29 mouse cellular contexts compared by ENCODE assay signal in genomic region chr1:134285458-134286120, GRCm38 (mm10). TPM values are rescaled to one million over a fixed set of nuclear protein-coding genes. Genes with fewer than 3 reads are reported as not detected.
DNase-seq lines count a peak whose midpoint lies in the region; ATAC-seq and TF ChIP-seq lines count a peak whose summit lies in the region.
"Had no signal": no experiment of that assay in that cellular context is flagged by ENCODE, and none has a peak within 500 bp of the region (broad histone marks: within the 10 kb centered on the region; RNA-seq: fewer than 3 reads in every experiment).

No protein-coding gene starts in this region.

- no peaks in the 10 kb centered on the region for H3K9me3 ChIP-seq in heart, embryonic 10.5 days
- no peaks in the 10 kb centered on the region for H3K9me3 ChIP-seq in embryonic facial prominence, embryonic 10.5 days
- H3K9me3 ChIP-seq: embryonic facial prominence, embryonic 12.5 days; heart, embryonic 12.5 days; heart, embryonic 15.5 days; hindbrain, embryonic 15.5 days had no signal

- TF ChIP-seq POLR2A in myocyte (IDR thresholded peaks at IDR 0.05; ENCODE audit: insufficient read length, low read depth) = no peak

- no peaks in the 10 kb centered on the region for H3K36me3 ChIP-seq in heart, embryonic 10.5 days
- H3K36me3 ChIP-seq in embryonic facial prominence, embryonic 10.5 days (replicated peaks) = no peaks in the 10 kb centered on the region
- H3K36me3 ChIP-seq in myocyte (ENCODE audit: control insufficient read depth, insufficient read depth) = no peaks in the 10 kb centered on the region
- H3K36me3 ChIP-seq: embryonic facial prominence, embryonic 12.5 days; heart, embryonic 12.5 days; heart, embryonic 15.5 days; hindbrain, embryonic 15.5 days had no signal

- H3K79me2 ChIP-seq in myocyte (ENCODE audit: control insufficient read depth, insufficient read depth) = no peaks in the 10 kb centered on the region

- ATAC-seq in inflammation-experienced regulatory T-cells, adult 6 months = no peak
- ATAC-seq: CD4-positive, CD25-positive, alpha-beta regulatory T cell, adult 4 months; forebrain, embryonic 14.5 days; forebrain, postnatal 0 days; intestine, embryonic 16.5 days; Patski had no signal

- H3K4me1 ChIP-seq in heart, embryonic 10.5 days = peaks cover 41% of the 10 kb centered on the region
- H3K4me1 ChIP-seq in embryonic facial prominence, embryonic 10.5 days = peaks cover 41% of the 10 kb centered on the region

- 50% methylated on average over 10 of the region's 10 CpGs for WGBS in heart, embryonic 10.5 days
- 53% methylated on average over 10 of the region's 10 CpGs for WGBS in embryonic facial prominence, embryonic 10.5 days

- no peak overlapping the region for H3K4me3 ChIP-seq in heart, embryonic 10.5 days
- H3K4me3 ChIP-seq in embryonic facial prominence, embryonic 10.5 days = no peak overlapping the region
- H3K4me3 ChIP-seq in myocyte = no peak overlapping the region
- H3K4me3 ChIP-seq: embryonic facial prominence, embryonic 12.5 days; erythroblast, embryonic 14.5 days; gastrocnemius, adult 2 months; heart, embryonic 12.5 days; heart, embryonic 15.5 days; hindbrain, embryonic 15.5 days had no signal

- peak overlapping the region; percentile 47; the same call in 1 of the 2 replicates for H3K27ac ChIP-seq in heart, embryonic 10.5 days
- H3K27ac ChIP-seq in embryonic facial prominence, embryonic 10.5 days (replicated peaks) = peak overlapping the region; percentile 51; the same call in 1 of the 2 replicates
- H3K27ac ChIP-seq: embryonic facial prominence, embryonic 12.5 days; gastrocnemius, adult 2 months; heart, embryonic 15.5 days; hindbrain, embryonic 15.5 days had no signal

- DNase-seq in heart, embryonic 10.5 days (ENCODE audit: low spot score) = no peak
- DNase-seq in heart, postnatal 4 days = no peak
- DNase-seq in A20 (ENCODE audit: low read depth, low spot score) = peak; percentile 36
- no peak for DNase-seq in embryonic facial prominence, embryonic 10.5 days (ENCODE audit: low spot score)
- DNase-seq in MN1 (ENCODE audit: low spot score) = no peak
- DNase-seq: adrenal gland, postnatal 10 days; adrenal gland, postnatal 36 days; cerebellum, adult 18-20 months; cerebellum, adult 9-10 months; cerebellum, postnatal 14 days; forebrain, postnatal 0 days; gastrocnemius, adult 2 months; gastrocnemius, postnatal 14 days; heart, adult 11 months; heart, postnatal 10 days; heart, postnatal 36 days had no signal

- no peak overlapping the region for H3ac ChIP-seq in myocyte (ENCODE audit: control insufficient read depth, insufficient read length)

- H3K4me2 ChIP-seq in myocyte (ENCODE audit: low read depth) = peak overlapping the region; percentile 33
- H3K4me2 ChIP-seq: embryonic facial prominence, embryonic 12.5 days; heart, embryonic 12.5 days; heart, embryonic 15.5 days; hindbrain, embryonic 15.5 days had no signal

- H3K27me3 ChIP-seq in heart, embryonic 10.5 days (ENCODE audit: insufficient read depth, poor library complexity, severe bottlenecking) = 0 out of 2 replicates have a peak, but pooled peaks cover 8% of the 10 kb centered on the region
- H3K27me3 ChIP-seq in embryonic facial prominence, embryonic 10.5 days (replicated peaks; ENCODE audit: low read depth, poor library complexity, severe bottlenecking) = peaks cover 13% of the 10 kb centered on the region; the same call in 1 of the 2 replicates
- H3K27me3 ChIP-seq in myocyte (ENCODE audit: control insufficient read depth, insufficient read depth, insufficient read length) = no peaks in the 10 kb centered on the region
- H3K27me3 ChIP-seq: heart, embryonic 12.5 days; heart, embryonic 15.5 days; hindbrain, embryonic 15.5 days; Patski had no signal

TF ChIP-seq in myocyte, 11 proteins besides CTCF, POLR2A, EP300 and RAD21:
- TF ChIP-seq MYOG (IDR thresholded peaks at IDR 0.05; ENCODE audit: control insufficient read depth in 1 of 3, insufficient read depth in 1 of 3, insufficient read length in 2 of 3, low read depth in 2 of 3) (peak in 2 of 3 experiments; percentile 2 to 29), MYOD1 (IDR thresholded peaks at IDR 0.05; ENCODE audit: control insufficient read depth in 1 of 3, insufficient read length in 2 of 3, low read depth in 2 of 3) (peak in 2 of 3 experiments; percentile 94 to 95), SRF (IDR thresholded peaks at IDR 0.05; ENCODE audit: control insufficient read depth, insufficient read length, low read depth) (no peak)

RNA-seq across cellular contexts. Expression of gene Myog, which starts 4.2 kb away (rescaled TPM):
- 0.86 and 2.3 TPM in 2 replicates for polyA plus RNA-seq in heart, embryonic 10.5 days (2016; fragmentation: Nextera tagmentation; extraction: Ambion mirVana)
- under 1 TPM; 0.48 to 0.52 TPM for total RNA-seq in heart, postnatal 4 days (2021)
- polyA plus RNA-seq in embryonic facial prominence, embryonic 10.5 days (2016; fragmentation: Nextera tagmentation; extraction: Ambion mirVana) = 0.62 and 3.1 TPM in 2 replicates
- 1,426 TPM for polyA plus RNA-seq in myocyte (2012; fragmentation: generic; extraction: Trizol)
- polyA plus RNA-seq in inflammation-experienced regulatory T-cells, adult 6 months (2017; shearing (Covaris generic)) = not detected
- total RNA-seq: adrenal gland, adult 18-20 months; adrenal gland, postnatal 36 days; heart, adult 8-10 months; heart, postnatal 10 days; heart, postnatal 36 days had no signal
- polyA plus RNA-seq: CD4-positive, CD25-positive, alpha-beta regulatory T cell, adult 4 months; erythroblast, embryonic 14.5 days; forebrain, embryonic 14.5 days; hindbrain, embryonic 15.5 days; Patski had no signal

RNA-seq across cellular contexts. Expression of gene Ppfia4, which starts 47.1 kb away (rescaled TPM):
- 8.5 and 16.0 TPM in 2 replicates for polyA plus RNA-seq in heart, embryonic 10.5 days (2016; fragmentation: Nextera tagmentation; extraction: Ambion mirVana)
- 1 to 10 TPM; 7.3 to 9.2 TPM for total RNA-seq in heart, postnatal 4 days (2021)
- polyA plus RNA-seq in embryonic facial prominence, embryonic 10.5 days (2016; fragmentation: Nextera tagmentation; extraction: Ambion mirVana) = 2.4 and 2.5 TPM in 2 replicates
- 35.8 TPM for polyA plus RNA-seq in myocyte (2012; fragmentation: generic; extraction: Trizol)
- polyA plus RNA-seq in inflammation-experienced regulatory T-cells, adult 6 months (2017; shearing (Covaris generic)) = 1 to 10 TPM in 1 of 3 experiments, under 1 TPM in 1, not detected in 1; 0.24 to 1.4 TPM

RNA-seq across cellular contexts. Expression of gene Adora1, which starts 50.4 kb away (rescaled TPM):
- polyA plus RNA-seq in heart, embryonic 10.5 days (2016; fragmentation: Nextera tagmentation; extraction: Ambion mirVana) = 8.0 and 8.1 TPM in 2 replicates
- total RNA-seq in heart, postnatal 4 days (2021) = 1 to 10 TPM; 9.3 to 9.9 TPM
- 0.28 and 0.65 TPM in 2 replicates for polyA plus RNA-seq in embryonic facial prominence, embryonic 10.5 days (2016; fragmentation: Nextera tagmentation; extraction: Ambion mirVana)
- 4.5 TPM for polyA plus RNA-seq in myocyte (2012; fragmentation: generic; extraction: Trizol)
- not detected for polyA plus RNA-seq in inflammation-experienced regulatory T-cells, adult 6 months (2017; shearing (Covaris generic))
- polyA plus RNA-seq: erythroblast, embryonic 14.5 days had no signal

Comparison
In these comparisons a context has a peak if more than half of its experiments do, and no peak if none do; other contexts are left out.
1. RNA of gene Myog, which starts 4.2 kb away (polyA plus RNA-seq): 1,426 TPM in myocyte (single experiment); 0.62 to 3.1 TPM in embryonic facial prominence, embryonic 10.5 days, 0.86 to 2.3 TPM in heart, embryonic 10.5 days and not detected in inflammation-experienced regulatory T-cells, adult 6 months; every median in the first group is over 100 times any median in the second.